Mouse (Mus musculus): ENCODE measurements around the gene Nphp1. TPM values are rescaled to one million over a fixed set of nuclear protein-coding genes. Genes with fewer than 3 reads are reported as not detected.

The Nphp1 gene
- polyA plus RNA-seq, 1 experiment from 2014 or later, result 25.8 TPM

- peak overlapping the region; percentile 68 for H3K27ac ChIP-seq
- ATAC-seq, result peak; percentile 57
- H3K9ac ChIP-seq, result 0 out of 2 replicates have a peak overlapping the region, but pooled peaks have one; percentile 45
Measured at GRCm38 (mm10) chr2:127773938-127774577, 14.6 kb downstream of the Nphp1 start.

GRCm38 (mm10) chr2:127761587-127761986, 27.1 kb downstream of the Nphp1 start:
- Histone ChIP-seq H3K4me2 (no peak overlapping the region), H3K4me3 (no peak overlapping the region), H3K27ac (no peak overlapping the region), H3K36me3 (ENCODE audit: poor library complexity, severe bottlenecking) (peaks cover 61% of the 10 kb centered on the region), H3K9ac (no peak overlapping the region), H3K9me3 (replicated peaks) (no peaks in the 10 kb centered on the region), H3K4me1 (peaks cover 13% of the 10 kb centered on the region; the same call in 1 of the 2 replicates), H3K27me3 (no peaks in the 10 kb centered on the region)
- WGBS, result 92% methylated on average over 5 of the region's 5 CpGs
- ATAC-seq, result no peak

More at GRCm38 (mm10) chr2:127773938-127774577, 14.6 kb downstream of the Nphp1 start:
- no peaks in the 10 kb centered on the region for H3K27me3 ChIP-seq
- 25% methylated on average over 14 of the region's 15 CpGs for WGBS
- H3K9me3 ChIP-seq (replicated peaks), result no peaks in the 10 kb centered on the region
- H3K36me3 ChIP-seq (ENCODE audit: poor library complexity, severe bottlenecking), result peaks cover 54% of the 10 kb centered on the region
- H3K4me2 ChIP-seq, result peak overlapping the region; percentile 25
- H3K4me3 ChIP-seq, result no peak overlapping the region
- peaks cover 10% of the 10 kb centered on the region for H3K4me1 ChIP-seq

GRCm38 (mm10) chr2:127760429-127761000, 28.2 kb downstream of the Nphp1 start:
- Histone ChIP-seq H3K4me1 (peaks cover 13% of the 10 kb centered on the region; the same call in 1 of the 2 replicates), H3K9me3 (replicated peaks) (no peaks in the 10 kb centered on the region), H3K4me3 (no peak overlapping the region), H3K36me3 (ENCODE audit: poor library complexity, severe bottlenecking) (peaks cover 66% of the 10 kb centered on the region), H3K27ac (no peak overlapping the region), H3K27me3 (no peaks in the 10 kb centered on the region), H3K9ac (no peak overlapping the region), H3K4me2 (no peak overlapping the region)
- WGBS, result 79% methylated on average over 10 of the region's 10 CpGs
- no peak for ATAC-seq

- Histone ChIP-seq H3K27ac (no peak overlapping the region), H3K36me3 (ENCODE audit: poor library complexity, severe bottlenecking) (peaks cover 69% of the 10 kb centered on the region), H3K9ac (no peak overlapping the region), H3K9me3 (replicated peaks) (no peaks in the 10 kb centered on the region), H3K27me3 (no peaks in the 10 kb centered on the region), H3K4me2 (no peak overlapping the region), H3K4me3 (no peak overlapping the region), H3K4me1 (peaks cover 13% of the 10 kb centered on the region; the same call in 1 of the 2 replicates)
- no peak for ATAC-seq
- 95% methylated on average over 6 of the region's 6 CpGs for WGBS
Measured at GRCm38 (mm10) chr2:127760014-127760413, 28.7 kb downstream of the Nphp1 start.

DNA sequence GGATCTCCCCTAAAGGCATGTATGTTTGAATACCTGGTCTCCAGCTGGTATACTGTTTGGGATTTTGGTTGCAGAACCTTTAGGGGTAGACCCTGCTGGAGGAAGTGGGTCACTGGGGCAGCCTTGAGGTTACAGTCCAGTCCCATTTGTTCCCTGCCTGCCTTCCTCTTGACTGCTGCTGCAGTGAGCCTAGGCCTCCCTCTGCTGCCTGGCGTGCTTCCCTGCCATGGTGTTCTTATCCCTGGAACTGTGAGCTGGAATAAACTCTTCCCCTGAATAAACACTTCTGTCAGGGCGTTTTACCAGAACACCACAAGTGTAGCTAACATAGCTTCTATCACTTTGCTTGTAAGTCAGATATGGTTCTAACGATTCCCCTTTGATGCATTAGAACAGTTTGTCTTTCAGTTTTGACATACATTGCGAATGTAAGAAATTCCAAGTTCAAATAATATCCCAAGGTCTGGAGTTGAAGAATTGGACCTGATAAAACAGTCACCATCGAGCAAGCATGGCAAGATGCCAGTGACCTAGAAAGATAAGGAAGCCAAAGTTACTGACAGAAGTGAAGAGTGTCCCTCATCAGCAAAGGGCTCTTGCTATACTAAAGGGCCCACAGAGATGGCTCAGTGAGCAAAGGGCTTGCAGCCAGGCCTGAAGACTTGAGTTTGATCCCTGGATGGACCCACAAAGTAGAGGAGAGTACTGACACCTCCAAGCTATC, 29.4 kb downstream of the Nphp1 start:
- H3K4me3 ChIP-seq, result no peak overlapping the region
- no peak for ATAC-seq
- H3K4me2 ChIP-seq, result no peak overlapping the region
- no peaks in the 10 kb centered on the region for H3K27me3 ChIP-seq
- H3K27ac ChIP-seq, result no peak overlapping the region
- peaks cover 13% of the 10 kb centered on the region; the same call in 1 of the 2 replicates for H3K4me1 ChIP-seq
- peaks cover 64% of the 10 kb centered on the region for H3K36me3 ChIP-seq (ENCODE audit: poor library complexity, severe bottlenecking)
- H3K9ac ChIP-seq, result no peak overlapping the region
- WGBS, result 91% methylated on average over 5 of the region's 5 CpGs
- no peaks in the 10 kb centered on the region for H3K9me3 ChIP-seq (replicated peaks)

GRCm38 (mm10) chr2:127757171-127757570, 31.5 kb downstream of the Nphp1 start:
- H3K9ac ChIP-seq, result no peak overlapping the region; the same call in 1 of the 2 replicates
- peak; percentile 73 for ATAC-seq
- H3K36me3 ChIP-seq (ENCODE audit: poor library complexity, severe bottlenecking), result peaks cover 50% of the 10 kb centered on the region
- no peak overlapping the region for H3K4me2 ChIP-seq
- peak overlapping the region; percentile 58 for H3K27ac ChIP-seq
- H3K4me3 ChIP-seq, result no peak overlapping the region
- WGBS, result 49% methylated on average over 8 of the region's 8 CpGs
- H3K27me3 ChIP-seq, result no peaks in the 10 kb centered on the region
- H3K9me3 ChIP-seq (replicated peaks), result no peaks in the 10 kb centered on the region
- H3K4me1 ChIP-seq, result peaks cover 13% of the 10 kb centered on the region; the same call in 1 of the 2 replicates

DNA sequence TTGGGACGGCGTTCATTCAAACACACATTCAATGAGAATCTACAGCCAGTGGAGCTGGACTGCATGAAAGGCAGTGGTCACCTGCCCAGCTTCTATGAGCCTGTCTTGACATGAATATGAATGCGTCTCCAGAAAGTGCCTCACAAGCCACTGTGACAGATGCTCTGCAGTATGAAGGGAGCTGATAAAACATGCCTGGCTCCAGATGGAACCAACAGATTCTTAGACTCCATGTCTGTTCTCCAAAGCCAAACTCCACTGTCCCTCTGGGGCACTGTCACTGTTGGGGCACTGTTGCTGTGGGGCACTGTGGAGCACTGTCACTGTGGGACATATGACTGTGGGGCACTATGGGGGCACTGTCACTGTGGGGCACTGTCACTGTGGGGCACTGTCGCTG, 34.6 kb downstream of the Nphp1 start:
- ATAC-seq, result no peak
- Histone ChIP-seq H3K27ac (no peak overlapping the region), H3K9me3 (replicated peaks) (no peaks in the 10 kb centered on the region), H3K4me3 (no peak overlapping the region), H3K4me1 (peaks cover 13% of the 10 kb centered on the region; the same call in 1 of the 2 replicates), H3K4me2 (no peak overlapping the region), H3K36me3 (ENCODE audit: poor library complexity, severe bottlenecking) (peaks cover 22% of the 10 kb centered on the region), H3K27me3 (no peaks in the 10 kb centered on the region), H3K9ac (no peak overlapping the region)
- 92% methylated on average over 4 of the region's 4 CpGs for WGBS

DNA sequence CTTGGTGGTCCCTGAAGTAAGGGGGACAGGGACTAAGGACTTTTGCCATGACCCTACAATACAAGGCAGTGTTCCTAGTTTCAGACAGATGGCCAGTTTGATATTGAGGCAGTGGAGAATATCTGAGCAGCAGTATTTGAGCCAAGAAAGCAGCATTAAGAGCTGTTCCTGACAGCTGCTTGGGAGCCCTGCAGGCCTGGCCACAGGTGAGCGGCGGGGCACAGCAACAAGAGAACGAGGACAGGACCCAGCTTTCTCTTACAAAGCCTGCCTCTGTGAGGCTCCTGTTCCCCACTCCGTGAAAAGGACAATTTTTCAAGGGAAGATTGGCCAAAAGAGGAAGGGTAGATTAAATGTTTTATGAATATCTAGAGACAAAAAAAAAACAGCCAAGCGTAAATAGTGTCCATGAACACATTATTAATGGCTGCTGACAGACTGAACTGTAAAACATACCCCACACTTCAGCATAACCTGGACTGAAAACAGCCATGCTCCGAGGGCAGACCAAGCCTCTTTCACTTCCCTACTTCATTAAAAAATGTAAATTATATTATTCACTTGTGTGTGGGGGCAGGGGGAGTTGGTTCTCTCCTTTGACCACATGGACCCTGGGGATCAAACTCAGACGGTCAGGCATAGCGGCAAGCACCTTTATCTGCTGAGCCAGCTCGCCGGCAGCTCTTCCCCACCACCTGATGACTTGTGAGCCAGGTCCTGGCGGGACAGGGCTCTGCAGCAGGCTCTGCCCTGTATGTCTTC, 36.7 kb downstream of the Nphp1 start:
- Histone ChIP-seq H3K36me3 (ENCODE audit: poor library complexity, severe bottlenecking) (peaks cover 15% of the 10 kb centered on the region; the same call in 1 of the 2 replicates), H3K9me3 (replicated peaks) (no peaks in the 10 kb centered on the region), H3K4me2 (no peak overlapping the region), H3K4me3 (no peak overlapping the region), H3K9ac (no peak overlapping the region), H3K4me1 (peaks cover 3% of the 10 kb centered on the region; the same call in 1 of the 2 replicates), H3K27me3 (no peaks in the 10 kb centered on the region), H3K27ac (no peak overlapping the region)
- WGBS, result 84% methylated on average over 11 of the region's 11 CpGs
- ATAC-seq, result no peak

GRCm38 (mm10) chr2:127749376-127749775, 39.3 kb downstream of the Nphp1 start:
- Histone ChIP-seq H3K27ac (no peak overlapping the region), H3K27me3 (no peaks in the 10 kb centered on the region), H3K4me2 (no peak overlapping the region), H3K4me3 (no peak overlapping the region), H3K4me1 (no peaks in the 10 kb centered on the region), H3K9ac (no peak overlapping the region), H3K9me3 (replicated peaks) (no peaks in the 10 kb centered on the region), H3K36me3 (ENCODE audit: poor library complexity, severe bottlenecking) (peaks cover 12% of the 10 kb centered on the region)
- ATAC-seq, result no peak
- 73% methylated on average over 1 of the region's 1 CpGs for WGBS

DNA sequence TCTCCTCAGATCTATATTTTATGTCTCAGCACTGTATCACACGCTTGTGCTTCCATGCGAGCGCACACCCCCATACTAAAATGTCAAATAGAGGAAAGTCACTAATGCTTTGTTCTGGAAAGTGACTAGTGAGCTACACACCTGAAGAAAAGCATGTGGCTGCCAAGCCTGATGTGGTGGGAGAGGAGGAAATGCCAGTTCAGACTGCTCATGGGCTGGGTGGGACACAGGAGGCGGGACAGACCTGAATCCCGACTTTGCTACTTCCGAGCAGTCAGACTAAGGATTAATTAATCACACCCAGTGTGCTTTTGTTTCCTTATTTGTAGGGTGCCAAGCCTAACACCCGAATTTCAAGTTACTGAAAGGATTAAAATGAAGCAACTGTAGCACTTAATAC, 40.4 kb downstream of the Nphp1 start:
- 62% methylated on average over 7 of the region's 7 CpGs for WGBS
- peaks cover 15% of the 10 kb centered on the region for H3K36me3 ChIP-seq (ENCODE audit: poor library complexity, severe bottlenecking)
- no peak for ATAC-seq
- H3K4me1 ChIP-seq, result no peaks in the 10 kb centered on the region
- H3K4me2 ChIP-seq, result no peak overlapping the region
- no peak overlapping the region for H3K4me3 ChIP-seq
- no peak overlapping the region for H3K27ac ChIP-seq
- H3K27me3 ChIP-seq, result no peaks in the 10 kb centered on the region
- no peaks in the 10 kb centered on the region for H3K9me3 ChIP-seq (replicated peaks)
- H3K9ac ChIP-seq, result no peak overlapping the region

DNA sequence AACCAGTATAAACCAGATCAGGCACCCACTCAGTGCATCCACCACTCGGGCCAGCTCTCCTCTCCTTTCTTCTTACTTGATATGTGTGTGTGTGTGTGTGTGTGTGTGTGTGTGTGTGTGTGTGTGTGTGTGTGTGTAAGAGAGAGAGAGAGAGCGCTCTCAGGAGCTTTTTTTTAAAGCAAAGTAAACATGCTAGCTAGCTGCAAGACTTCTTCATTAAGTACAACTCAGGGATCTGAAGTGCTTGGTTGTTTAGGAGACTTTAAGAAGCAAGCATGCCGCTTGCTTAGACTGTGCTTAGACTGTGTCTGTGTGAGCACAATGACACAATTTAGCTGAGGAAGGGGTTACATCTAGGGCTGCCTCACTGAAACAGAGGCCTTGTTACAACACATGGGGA, 46.1 kb downstream of the Nphp1 start:
- 80% methylated on average over 3 of the region's 3 CpGs for whole genome bisulfite sequencing
- H3K4me3 ChIP-seq, result no peak overlapping the region
- no peak overlapping the region for H3K9ac ChIP-seq
- no peak overlapping the region for H3K4me2 ChIP-seq
- no peaks in the 10 kb centered on the region for H3K9me3 ChIP-seq (replicated peaks)
- no peaks in the 10 kb centered on the region for H3K27me3 ChIP-seq
- ATAC-seq, result no peak
- peaks cover 33% of the 10 kb centered on the region for H3K36me3 ChIP-seq (ENCODE audit: poor library complexity, severe bottlenecking)
- H3K27ac ChIP-seq, result no peak overlapping the region
- H3K4me1 ChIP-seq, result no peaks in the 10 kb centered on the region

Measured in forebrain, embryonic 13.5 days (tissue).